Mouse (Mus musculus) spleen, adult 18-20 months (tissue): ENCODE data around the gene Gkn3.

Experiments
- DNase-seq, 2 experiments: peaks; one replicate each; pipeline ENCODE4 v3.0.0; 2022; ENCODE audit warnings: mixed read lengths in 2 of 2

Gene Gkn3

DNA sequence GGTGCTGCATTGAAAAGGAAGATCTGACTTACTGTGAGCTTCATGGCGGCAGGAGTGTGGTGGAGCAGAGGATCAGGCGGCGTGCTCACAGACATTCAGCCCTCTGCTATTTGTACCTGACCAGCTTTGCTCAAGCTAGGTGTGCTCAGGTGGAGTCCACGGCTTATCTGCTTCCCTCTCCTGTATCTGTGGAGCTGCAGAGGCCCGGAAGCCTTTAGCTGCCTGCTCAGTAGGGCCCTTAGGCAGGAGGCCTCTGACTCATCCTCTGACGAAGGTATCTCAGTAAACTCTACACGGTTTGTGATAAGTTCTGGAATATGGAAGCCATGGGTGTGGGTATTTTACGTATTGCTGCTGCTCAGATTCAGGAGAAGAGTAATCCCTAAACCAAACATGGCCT, 37.9 kb downstream of the Gkn3 start, which contains the start of gene Gkn1:
Gkn1 (minus strand) TSS at position 114 of the 400 bp plus-strand sequence.
- DNase-seq = no peak

DNA sequence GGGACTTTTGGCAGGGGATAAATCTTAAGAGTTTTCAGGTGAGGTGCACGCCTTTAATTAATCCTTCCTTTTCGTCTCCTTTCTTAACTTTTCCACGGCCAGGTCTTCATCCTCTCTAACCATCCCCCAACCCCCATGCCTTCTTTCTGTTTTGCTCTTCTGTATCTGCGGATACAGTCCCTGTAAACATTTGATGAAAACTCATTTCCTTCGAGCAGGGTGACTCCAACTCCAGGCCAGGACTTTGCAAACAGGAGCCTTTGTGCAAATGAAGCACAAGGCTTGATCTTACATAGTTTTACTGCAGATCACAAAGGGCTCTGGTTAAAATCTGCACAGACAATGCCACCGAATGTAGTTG, 52.8 kb downstream of the Gkn3 start:
- DNase-seq = no peak

DNA sequence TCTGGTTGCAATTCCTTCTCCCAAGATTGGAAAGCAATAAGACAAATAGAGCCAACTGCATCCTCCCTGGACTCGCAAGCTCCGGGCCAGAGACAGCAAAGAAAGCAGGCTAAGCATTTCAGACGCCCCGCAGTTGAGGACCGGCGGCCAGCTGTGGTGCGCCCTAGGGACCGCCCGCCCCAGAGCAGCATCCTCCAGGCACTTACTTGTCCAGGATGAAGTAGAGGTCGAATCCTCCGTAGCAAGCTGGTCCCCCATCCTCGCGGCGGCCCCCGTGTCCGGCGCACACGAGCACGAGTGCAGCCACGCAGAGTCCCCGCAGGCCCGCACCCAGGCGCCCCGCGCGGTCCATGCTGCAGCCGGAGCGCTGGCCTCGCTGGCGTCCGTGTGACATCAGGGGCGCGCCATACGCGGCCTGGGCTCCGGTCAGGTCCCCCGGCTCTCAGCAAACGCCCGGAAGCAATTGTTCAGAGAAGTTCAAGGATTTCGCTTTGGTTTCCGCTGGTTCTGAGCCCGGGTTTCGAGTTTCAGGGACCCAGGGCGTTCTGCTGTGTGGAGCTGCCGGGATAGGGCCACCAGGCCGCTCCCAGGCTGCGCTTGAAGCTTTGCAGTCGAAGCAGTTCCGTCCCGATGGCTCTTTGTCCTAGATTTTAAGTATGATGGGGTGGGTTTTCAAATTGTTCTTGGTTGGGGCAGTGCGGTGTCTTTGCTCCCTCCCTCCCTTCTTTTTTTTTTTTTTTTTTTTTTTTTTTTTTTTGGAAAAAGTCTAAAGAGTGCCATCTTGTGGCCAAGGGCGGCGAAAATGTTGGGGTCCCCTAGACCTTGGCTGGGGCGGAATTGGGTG, 53.4 kb downstream of the Gkn3 start, which contains the start of gene Antxr1:
Antxr1 (minus strand) TSS at position 731 of the 844 bp plus-strand sequence.
- peak in 1 of 2 experiments; percentile 33 for DNase-seq

DNA sequence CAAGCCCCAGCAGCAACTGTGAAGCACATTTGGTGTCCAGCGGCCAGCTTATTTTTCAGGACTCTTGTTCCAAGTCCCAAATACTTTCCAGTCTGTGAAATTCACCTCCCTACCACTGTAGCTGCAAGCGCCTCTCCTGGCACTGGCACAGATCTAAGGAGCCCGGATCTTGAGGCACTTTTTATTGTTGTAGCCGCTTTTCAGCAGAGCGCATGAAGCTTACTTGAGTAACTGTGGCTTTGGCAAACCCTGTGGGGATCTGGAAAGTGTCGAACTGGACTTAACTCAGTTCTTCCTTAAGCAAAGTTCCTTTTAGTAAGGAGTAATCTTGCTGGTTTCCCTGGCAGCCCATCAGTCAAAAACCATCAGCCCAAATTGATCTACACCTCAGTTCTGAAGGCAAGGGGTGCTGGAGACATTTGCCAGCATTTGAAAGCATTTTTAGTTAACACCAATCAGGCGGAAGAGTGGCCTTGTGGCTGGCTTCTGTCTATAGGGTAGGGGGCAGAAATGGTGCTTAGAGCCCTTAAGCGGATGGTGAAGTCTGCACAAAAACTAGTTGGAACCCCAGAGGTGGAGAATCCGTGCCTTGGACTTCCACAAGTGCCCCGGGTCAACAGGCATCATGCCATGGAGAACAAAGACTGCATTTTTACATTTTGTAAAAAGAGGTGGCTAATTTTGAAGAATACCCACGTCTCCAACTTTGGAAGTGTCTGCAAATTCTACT, 54.2 kb downstream of the Gkn3 start:
- no peak for DNase-seq
